Mouse (Mus musculus) effector memory CD4-positive, alpha-beta T cell, adult 5 months (primary cell): ENCODE data around the gene Ostc. TPM values are rescaled to one million over a fixed set of nuclear protein-coding genes. Genes with fewer than 3 reads are reported as not detected.

Experiments
- polyA plus RNA-seq: library from polyadenylated mRNA; unstranded; fragments of 100-300 nt; shearing (Covaris generic); gene quantifications from one replicate; pipeline ENCODE4 v1.2.1, GENCODE M21; 2017

Gene Ostc
- 100 TPM for polyA plus RNA-seq

GRCm38 (mm10) chr3:130708967-130709924 lies at the start of gene Ostc:
Ostc (minus strand) TSS chr3:130709444.

GRCm38 (mm10) chr3:130730189-130730653 lies 21.0 kb upstream of the Ostc start, which contains the start of gene Rpl34:
Rpl34 (minus strand) TSS chr3:130730398.

Other genes with a start within 250 kb of the Ostc start
- gene Etnppl, start 92.0 kb downstream of the Ostc start, polyA plus RNA-seq = 0.17 TPM
- gene Rpl34, start 21.0 kb upstream of the Ostc start, polyA plus RNA-seq = 912 TPM